Mouse (Mus musculus) forebrain, embryonic 16.5 days (tissue): ENCODE measurements around the gene Fam120b. TPM values are rescaled to one million over a fixed set of nuclear protein-coding genes. Genes with fewer than 3 reads are reported as not detected.

Experiments
- ATAC-seq: fragments of 200-750 bp; cut with Nextera tagmentation; 2 replicates; pipeline ENCODE4 v1.8.0; 2017; ENCODE audit warnings: mild to moderate bottlenecking, moderate library complexity
- H3K27ac ChIP-seq: fragments of 300-500 bp; sonication (generic); 2 replicates; pipeline ENCODE4 v1.5.1; 2014; ENCODE audit warnings: low read length, control low read depth
- H3K27me3 ChIP-seq: fragments of 300-500 bp; sonication (generic); replicated peaks from 2 replicates; pipeline ENCODE4 v1.6.1; 2014; ENCODE audit warnings: low read length; ENCODE audit not compliant: control insufficient read depth, insufficient read depth
- H3K36me3 ChIP-seq: fragments of 300-500 bp; sonication (generic); 2 replicates; pipeline ENCODE4 v1.6.1; 2014; ENCODE audit not compliant: control insufficient read depth, insufficient read depth
- H3K4me1 ChIP-seq: fragments of 300-500 bp; sonication (generic); replicated peaks from 2 replicates; pipeline ENCODE4 v1.6.1; 2014; ENCODE audit warnings: low read length; ENCODE audit not compliant: control insufficient read depth, insufficient read depth
- H3K4me2 ChIP-seq: fragments of 300-500 bp; sonication (generic); 2 replicates; pipeline ENCODE4 v1.6.1; 2014; ENCODE audit warnings: mild to moderate bottlenecking, low read length, control low read depth
- H3K4me3 ChIP-seq: fragments of 300-500 bp; sonication (generic); replicated peaks from 2 replicates; pipeline ENCODE4 v1.5.1; 2014; ENCODE audit warnings: mild to moderate bottlenecking, low read length, control low read depth
- H3K9ac ChIP-seq: fragments of 300-500 bp; sonication (generic); replicated peaks from 2 replicates; pipeline ENCODE4 v1.6.1; 2014; ENCODE audit warnings: low read depth, low read length, control low read depth
- H3K9me3 ChIP-seq: fragments of 300-500 bp; sonication (generic); 2 replicates; pipeline ENCODE4 v1.6.1; 2016; ENCODE audit warnings: low read length; ENCODE audit not compliant: control insufficient read depth
- WGBS: fragments of 180-500 bp; shearing (Covaris S2); extraction: QIAGEN DNeasy Blood & Tissue Kit; methylation state at CpG from one replicate; pipeline ENCODE4 v1.1.7; 2014; 5-methylcytosine and 5-hydroxymethylcytosine counted together
- polyA plus RNA-seq: library from polyadenylated mRNA; unstranded; fragments of >200 nt; fragmentation: Nextera tagmentation; extraction: Ambion mirVana; gene quantifications from 2 replicates; pipeline ENCODE4 v1.2.1, GENCODE M21; 2015

Fam120b gene
- polyA plus RNA-seq, 1 experiment from 2014 or later, result 52.8 TPM

- Histone ChIP-seq H3K27me3 (no peaks in the 10 kb centered on the region), H3K9me3 (no peaks in the 10 kb centered on the region), H3K27ac (no peak overlapping the region), H3K9ac (no peak overlapping the region), H3K4me1 (no peaks in the 10 kb centered on the region), H3K4me3 (no peak overlapping the region), H3K4me2 (no peak overlapping the region), H3K36me3 (peaks cover 18% of the 10 kb centered on the region)
- ATAC-seq, result peak; percentile 60; the same call in 1 of the 2 replicates
- 16% methylated on average over 5 of the region's 5 CpGs for WGBS
Measured at GRCm38 (mm10) chr17:15467669-15468068, 71.7 kb downstream of the Fam120b start.

GRCm38 (mm10) chr17:15472671-15473070 is 76.7 kb downstream of the Fam120b start:
- WGBS, result 89% methylated on average over 4 of the region's 4 CpGs
- no peaks in the 10 kb centered on the region for H3K27me3 ChIP-seq
- H3K4me1 ChIP-seq, result no peaks in the 10 kb centered on the region
- ATAC-seq, result no peak
- no peak overlapping the region for H3K9ac ChIP-seq
- H3K9me3 ChIP-seq, result no peaks in the 10 kb centered on the region
- H3K27ac ChIP-seq, result no peak overlapping the region
- H3K4me3 ChIP-seq, result no peak overlapping the region
- H3K36me3 ChIP-seq, result peaks cover 59% of the 10 kb centered on the region
- no peak overlapping the region for H3K4me2 ChIP-seq

Other genes with a start within 250 kb of the Fam120b start
- gene Dll1, start 19.3 kb upstream of the Fam120b start, polyA plus RNA-seq, result 28.9 and 30.7 TPM in 2 replicates
- 231 and 234 TPM in 2 replicates for gene Psmb1, start 103.5 kb downstream of the Fam120b start, polyA plus RNA-seq
- 71.1 and 72.1 TPM in 2 replicates for gene Tbp, start 103.7 kb downstream of the Fam120b start, polyA plus RNA-seq
- gene Pdcd2, start 131.1 kb downstream of the Fam120b start, polyA plus RNA-seq, result 49.4 and 54.0 TPM in 2 replicates
- 1.4 and 2.6 TPM in 2 replicates for gene Prdm9, start 168.2 kb downstream of the Fam120b start, polyA plus RNA-seq